28 mouse cellular contexts compared by ENCODE assay signal in the genomic region with DNA sequence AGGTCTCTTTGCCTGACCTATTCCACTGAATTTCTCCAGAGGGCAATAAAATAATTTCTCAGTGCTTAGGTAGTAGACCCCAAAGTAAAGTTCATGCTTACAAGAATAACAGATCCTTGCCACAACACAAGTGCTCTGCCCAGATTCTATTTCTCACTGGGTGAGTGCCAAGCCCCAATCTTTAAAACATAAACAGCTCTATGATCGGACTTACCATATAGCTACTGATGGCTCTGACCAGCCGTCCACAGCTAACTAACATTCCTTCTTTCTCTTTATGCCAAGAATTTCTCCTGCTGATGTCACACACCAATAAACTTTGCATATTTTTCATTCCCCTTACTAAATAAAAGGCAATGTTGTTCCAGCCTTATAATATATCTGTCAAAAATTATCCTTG.
DNase-seq lines count a peak whose midpoint lies in the region; ATAC-seq and TF ChIP-seq lines count a peak whose summit lies in the region.
"Had no signal": no experiment of that assay in that cellular context is flagged by ENCODE, and none has a peak within 500 bp of the region (broad histone marks: within the 10 kb centered on the region; RNA-seq: fewer than 3 reads in every experiment).

No protein-coding gene starts in this region.

- POLR2A ChIA-PET in Patski (lab: Charles Lee), result no interaction called here

- peaks cover 6% of the 10 kb centered on the region; the same call in 1 of the 2 replicates for H3K4me1 ChIP-seq in limb, embryonic 14.5 days (ENCODE audit: control insufficient read depth, insufficient read depth, low read length)
- H3K4me1 ChIP-seq in limb, embryonic 10.5 days, result no peaks in the 10 kb centered on the region
- H3K4me1 ChIP-seq in forebrain, embryonic 15.5 days, result no peaks in the 10 kb centered on the region
- H3K4me1 ChIP-seq: embryonic facial prominence, embryonic 12.5 days; liver, embryonic 13.5 days; midbrain, embryonic 10.5 days; midbrain, embryonic 15.5 days; neural tube, embryonic 15.5 days had no signal

- 39% methylated on average over 2 of the region's 2 CpGs for WGBS in limb, embryonic 14.5 days
- 96% methylated on average over 2 of the region's 2 CpGs for WGBS in limb, embryonic 10.5 days
- 81% methylated on average over 2 of the region's 2 CpGs for WGBS in forebrain, embryonic 15.5 days

- no peaks in the 10 kb centered on the region for H3K27me3 ChIP-seq in limb, embryonic 14.5 days (ENCODE audit: control insufficient read depth, insufficient read depth, low read length)
- H3K27me3 ChIP-seq in limb, embryonic 10.5 days (ENCODE audit: low read depth, poor library complexity, severe bottlenecking), result no peaks in the 10 kb centered on the region
- H3K27me3 ChIP-seq in Patski, result no peaks in the 10 kb centered on the region
- H3K27me3 ChIP-seq in forebrain, embryonic 15.5 days, result no peaks in the 10 kb centered on the region
- H3K27me3 ChIP-seq: embryonic facial prominence, embryonic 12.5 days; heart, embryonic 13.5 days; limb, embryonic 15.5 days; liver, embryonic 13.5 days; midbrain, embryonic 15.5 days; neural tube, embryonic 15.5 days had no signal

- in situ Hi-C loops in Patski (cut with MboI; ENCODE audit: low pct_unique_long_range_greater_than_20kb), result no loop called here

- DNase-seq in kidney, adult 9 months, result peak; percentile 7
- no peak for DNase-seq in kidney, adult 11 months
- DNase-seq in limb, embryonic 14.5 days (ENCODE audit: low spot score), result peak; percentile 62
- DNase-seq in limb, embryonic 10.5 days (ENCODE audit: low spot score), result no peak
- peak; percentile 28 for DNase-seq in 3T3-L1 (ENCODE audit: low read depth, low spot score)
- DNase-seq in Patski (ENCODE audit: low read depth, low spot score), result no peak
- DNase-seq: adrenal gland, postnatal 10 days; B cell, adult 2 months; cerebellum, adult 11 months; cerebellum, adult 9-10 months; cerebellum, postnatal 36 days; forebrain, postnatal 0 days; gastrocnemius, postnatal 10 days; heart, postnatal 10 days; liver, embryonic 13.5 days; lung, adult 18-20 months; retina, postnatal 1 day; right cerebral cortex, postnatal 14 days; thymus, postnatal 4 days had no signal

- H3K9me3 ChIP-seq in limb, embryonic 14.5 days (ENCODE audit: control insufficient read depth, low read length), result no peaks in the 10 kb centered on the region
- no peaks in the 10 kb centered on the region for H3K9me3 ChIP-seq in limb, embryonic 10.5 days (replicated peaks)
- H3K9me3 ChIP-seq in forebrain, embryonic 15.5 days, result no peaks in the 10 kb centered on the region
- H3K9me3 ChIP-seq: embryonic facial prominence, embryonic 12.5 days; heart, embryonic 13.5 days; limb, embryonic 15.5 days; liver, embryonic 13.5 days; midbrain, embryonic 15.5 days; neural tube, embryonic 15.5 days had no signal

- TF ChIP-seq CTCF in Patski (IDR thresholded peaks at IDR 0.05), result no peak

- no peak overlapping the region for H3K4me3 ChIP-seq in limb, embryonic 14.5 days (replicated peaks; ENCODE audit: low read length)
- H3K4me3 ChIP-seq in limb, embryonic 10.5 days, result no peak overlapping the region
- H3K4me3 ChIP-seq in forebrain, embryonic 15.5 days, result no peak overlapping the region
- H3K4me3 ChIP-seq: embryonic facial prominence, embryonic 12.5 days; erythroblast, embryonic 14.5 days; heart, embryonic 13.5 days; limb, embryonic 15.5 days; liver, embryonic 13.5 days; midbrain, embryonic 10.5 days; midbrain, embryonic 15.5 days; neural tube, embryonic 15.5 days had no signal

- no peak for TF ChIP-seq POLR2A in limb, embryonic 14.5 days (IDR thresholded peaks at IDR 0.05; ENCODE audit: borderline replicate concordance, extremely low read depth, insufficient read depth, insufficient read length)

- no peak overlapping the region for H3K9ac ChIP-seq in limb, embryonic 14.5 days (ENCODE audit: low read depth, low read length, severe bottlenecking)
- no peak overlapping the region for H3K9ac ChIP-seq in forebrain, embryonic 15.5 days (replicated peaks)
- H3K9ac ChIP-seq: embryonic facial prominence, embryonic 12.5 days; forebrain, postnatal 0 days; heart, embryonic 13.5 days; hindbrain, embryonic 14.5 days; limb, embryonic 15.5 days; liver, embryonic 13.5 days; midbrain, embryonic 15.5 days; neural tube, embryonic 15.5 days had no signal

- ATAC-seq in limb, embryonic 14.5 days (ENCODE audit: low FRiP score, low read depth), result peak; percentile 67
- ATAC-seq in Patski, result peak; percentile 40
- ATAC-seq in forebrain, embryonic 15.5 days (replicated peaks), result no peak
- ATAC-seq: forebrain, postnatal 0 days; midbrain, embryonic 15.5 days had no signal

- H3K27ac ChIP-seq in limb, embryonic 14.5 days (replicated peaks; ENCODE audit: low read depth, low read length), result no peak overlapping the region
- H3K27ac ChIP-seq in limb, embryonic 10.5 days, result no peak overlapping the region
- H3K27ac ChIP-seq in forebrain, embryonic 15.5 days (replicated peaks), result no peak overlapping the region
- H3K27ac ChIP-seq: embryonic facial prominence, embryonic 12.5 days; heart, embryonic 13.5 days; hindbrain, embryonic 14.5 days; limb, embryonic 15.5 days; liver, embryonic 13.5 days; midbrain, embryonic 10.5 days; midbrain, embryonic 15.5 days; neural tube, embryonic 15.5 days had no signal

- H3K4me2 ChIP-seq in limb, embryonic 14.5 days (replicated peaks; ENCODE audit: low read depth, low read length, severe bottlenecking), result no peak overlapping the region
- H3K4me2 ChIP-seq in forebrain, embryonic 15.5 days (replicated peaks), result no peak overlapping the region
- H3K4me2 ChIP-seq: embryonic facial prominence, embryonic 12.5 days; heart, embryonic 13.5 days; hindbrain, embryonic 14.5 days; limb, embryonic 15.5 days; liver, embryonic 13.5 days; midbrain, embryonic 15.5 days; neural tube, embryonic 15.5 days had no signal

- H3K36me3 ChIP-seq in limb, embryonic 14.5 days (ENCODE audit: control insufficient read depth, insufficient read depth, low read length), result no peaks in the 10 kb centered on the region
- H3K36me3 ChIP-seq in limb, embryonic 10.5 days, result no peaks in the 10 kb centered on the region
- H3K36me3 ChIP-seq in forebrain, embryonic 15.5 days, result no peaks in the 10 kb centered on the region
- H3K36me3 ChIP-seq: embryonic facial prominence, embryonic 12.5 days; heart, embryonic 13.5 days; limb, embryonic 15.5 days; liver, embryonic 13.5 days; midbrain, embryonic 10.5 days; midbrain, embryonic 15.5 days; neural tube, embryonic 15.5 days had no signal

- CTCF ChIA-PET in Patski (lab: Charles Lee), result interaction anchor here (1.7 kb wide), 1 partner anchor 25 kb away, joined by 4 read pairs; no protein-coding TSS in a partner anchor

Comparison
In these comparisons a context has a peak if more than half of its experiments do, and no peak if none do; other contexts are left out.
1. DNase-seq: peak in kidney, adult 9 months (single experiment), limb, embryonic 14.5 days (single experiment) and 3T3-L1 (single experiment); none in kidney, adult 11 months (single experiment), limb, embryonic 10.5 days (single experiment) and Patski (single experiment).